Mouse (Mus musculus) forebrain, embryonic 11.5 days (tissue): ENCODE results near the gene Nrg4. TPM values are rescaled to one million over a fixed set of nuclear protein-coding genes. Genes with fewer than 3 reads are reported as not detected.

Experiments
- ATAC-seq: fragments of 200-750 bp; cut with Nextera tagmentation; replicated peaks from 2 replicates; pipeline ENCODE4 v1.8.0; 2017; ENCODE audit warnings: moderate TSS enrichment; ENCODE audit not compliant: low FRiP score
- DNase-seq: peaks from one replicate; pipeline ENCODE4 v3.0.0-alpha.2; 2017; ENCODE audit warnings: low spot score
- H3K27ac ChIP-seq: fragments of 300-500 bp; sonication (generic); 2 replicates; pipeline ENCODE4 v1.5.1; 2014; ENCODE audit warnings: low read depth, low read length
- H3K27me3 ChIP-seq: fragments of 300-500 bp; sonication (generic); 2 replicates; pipeline ENCODE4 v1.6.1; 2014; ENCODE audit warnings: mild to moderate bottlenecking, low read length, mixed read lengths; ENCODE audit not compliant: control insufficient read depth, insufficient read depth
- H3K36me3 ChIP-seq: fragments of 300-500 bp; sonication (generic); 2 replicates; pipeline ENCODE4 v1.6.1; 2014; ENCODE audit warnings: mild to moderate bottlenecking, low read length, moderate library complexity, mixed read lengths; ENCODE audit not compliant: control insufficient read depth, insufficient read depth
- H3K4me1 ChIP-seq: fragments of 300-500 bp; sonication (generic); replicated peaks from 2 replicates; pipeline ENCODE4 v1.6.1; 2014; ENCODE audit warnings: low read length, mixed read lengths; ENCODE audit not compliant: control insufficient read depth, insufficient read depth
- H3K4me2 ChIP-seq: fragments of 300-500 bp; sonication (generic); 2 replicates; pipeline ENCODE4 v1.6.1; 2014; ENCODE audit warnings: low read depth, mild to moderate bottlenecking, low read length, moderate library complexity, mixed read lengths; ENCODE audit not compliant: severe bottlenecking
- H3K4me3 ChIP-seq: fragments of 300-500 bp; sonication (generic); 2 replicates; pipeline ENCODE4 v1.5.1; 2014; ENCODE audit warnings: low read depth, low read length
- H3K9ac ChIP-seq: fragments of 300-500 bp; sonication (generic); 2 replicates; pipeline ENCODE4 v1.6.1; 2014; ENCODE audit warnings: low read length
- H3K9me3 ChIP-seq: fragments of 300-500 bp; sonication (generic); 2 replicates; pipeline ENCODE4 v1.6.1; 2016; ENCODE audit warnings: low read length, mixed read lengths; ENCODE audit not compliant: control insufficient read depth
- WGBS: fragments of 180-500 bp; shearing (Covaris S2); extraction: QIAGEN DNeasy Blood & Tissue Kit; methylation state at CpG from one replicate; pipeline ENCODE4 v1.1.7; 2014; 5-methylcytosine and 5-hydroxymethylcytosine counted together
- polyA plus RNA-seq: library from polyadenylated mRNA; unstranded; fragments of >200 nt; fragmentation: Nextera tagmentation; extraction: Ambion mirVana; gene quantifications from 2 replicates; pipeline ENCODE4 v1.2.1, GENCODE M21; 2014

The Nrg4 gene
- polyA plus RNA-seq, 1 experiment from 2014 or later = 1.2 TPM

- H3K36me3 ChIP-seq = no peaks in the 10 kb centered on the region; the same call in 1 of the 2 replicates
- H3K4me2 ChIP-seq = no peak overlapping the region
- ATAC-seq (no peak), DNase-seq (no peak)
- no peak overlapping the region for H3K4me3 ChIP-seq
- WGBS = 91% methylated on average over 7 of the region's 7 CpGs
- no peaks in the 10 kb centered on the region for H3K27me3 ChIP-seq
- H3K9ac ChIP-seq = no peak overlapping the region
- H3K4me1 ChIP-seq = 0 out of 2 replicates have a peak, but pooled peaks cover 2% of the 10 kb centered on the region
- no peaks in the 10 kb centered on the region for H3K9me3 ChIP-seq
- no peak overlapping the region for H3K27ac ChIP-seq
Measured at GRCm38 (mm10) chr9:55170655-55171412, 155.8 kb downstream of the Nrg4 start.

Other genes starting within 250 kb of the Nrg4 start
- 46.1 and 49.4 TPM in 2 replicates for gene Ube2q2, start 178.0 kb downstream of the Nrg4 start, polyA plus RNA-seq
- gene Fbxo22, start 117.9 kb downstream of the Nrg4 start, polyA plus RNA-seq = 87.5 and 87.8 TPM in 2 replicates
- 0.21 TPM in 1 of 2 replicates, not detected in the other for gene Tmem266, start 69 bp upstream of the Nrg4 start, polyA plus RNA-seq
- gene Etfa, start 185.4 kb upstream of the Nrg4 start, polyA plus RNA-seq = 147 and 151 TPM in 2 replicates
- gene Isl2, start 211.8 kb upstream of the Nrg4 start, polyA plus RNA-seq = 0.77 and 0.96 TPM in 2 replicates